Mouse (Mus musculus) hindbrain, embryonic 13.5 days (tissue): ENCODE data around the gene Stoml1. TPM values are rescaled to one million over a fixed set of nuclear protein-coding genes. Genes with fewer than 3 reads are reported as not detected.

Experiments used
- ATAC-seq: fragments of 200-750 bp; cut with Nextera tagmentation; 2 replicates; pipeline ENCODE4 v1.8.0; 2017; ENCODE audit warnings: moderate TSS enrichment; ENCODE audit not compliant: low FRiP score
- H3K27ac ChIP-seq: fragments of 300-500 bp; sonication (generic); 2 replicates; pipeline ENCODE4 v1.5.1; 2015; ENCODE audit warnings: inconsistent platforms, mild to moderate bottlenecking, moderate library complexity
- H3K27me3 ChIP-seq: fragments of 300-500 bp; sonication (generic); 2 replicates; pipeline ENCODE4 v1.6.1; 2015; ENCODE audit warnings: mild to moderate bottlenecking, inconsistent platforms
- H3K36me3 ChIP-seq: fragments of 300-500 bp; sonication (generic); 2 replicates; pipeline ENCODE4 v1.6.1; 2015; ENCODE audit warnings: mild to moderate bottlenecking, inconsistent platforms
- H3K4me1 ChIP-seq: fragments of 300-500 bp; sonication (generic); replicated peaks from 2 replicates; pipeline ENCODE4 v1.6.1; 2015; ENCODE audit warnings: inconsistent platforms
- H3K4me2 ChIP-seq: fragments of 300-500 bp; sonication (generic); 2 replicates; pipeline ENCODE4 v1.6.1; 2015; ENCODE audit warnings: inconsistent platforms, mild to moderate bottlenecking, moderate library complexity
- H3K4me3 ChIP-seq: fragments of 300-500 bp; sonication (generic); 2 replicates; pipeline ENCODE4 v1.5.1; 2015; ENCODE audit warnings: mild to moderate bottlenecking, inconsistent platforms
- H3K9ac ChIP-seq: fragments of 300-500 bp; sonication (generic); 2 replicates; pipeline ENCODE4 v1.6.1; 2015; ENCODE audit warnings: mild to moderate bottlenecking, inconsistent platforms
- H3K9me3 ChIP-seq: fragments of 300-500 bp; sonication (generic); 2 replicates; pipeline ENCODE4 v1.6.1; 2016; ENCODE audit warnings: inconsistent platforms
- WGBS: fragments of 180-500 bp; shearing (Covaris S2); methylation state at CpG from one replicate; pipeline ENCODE4 v1.1.7; 2015; 5-methylcytosine and 5-hydroxymethylcytosine counted together
- microRNA-seq: library from miRNA; unstranded; fragments of <30 nt; microRNA quantifications from one replicate; pipeline ENCODE4, GENCODE M21; 2016
- polyA plus RNA-seq: library from polyadenylated mRNA; unstranded; fragments of >200 nt; fragmentation: Nextera tagmentation; extraction: Ambion mirVana; gene quantifications from 2 replicates; pipeline ENCODE4 v1.2.1, GENCODE M21; 2015

The Stoml1 gene
- polyA plus RNA-seq, 1 experiment from 2014 or later, result 105 TPM

DNA sequence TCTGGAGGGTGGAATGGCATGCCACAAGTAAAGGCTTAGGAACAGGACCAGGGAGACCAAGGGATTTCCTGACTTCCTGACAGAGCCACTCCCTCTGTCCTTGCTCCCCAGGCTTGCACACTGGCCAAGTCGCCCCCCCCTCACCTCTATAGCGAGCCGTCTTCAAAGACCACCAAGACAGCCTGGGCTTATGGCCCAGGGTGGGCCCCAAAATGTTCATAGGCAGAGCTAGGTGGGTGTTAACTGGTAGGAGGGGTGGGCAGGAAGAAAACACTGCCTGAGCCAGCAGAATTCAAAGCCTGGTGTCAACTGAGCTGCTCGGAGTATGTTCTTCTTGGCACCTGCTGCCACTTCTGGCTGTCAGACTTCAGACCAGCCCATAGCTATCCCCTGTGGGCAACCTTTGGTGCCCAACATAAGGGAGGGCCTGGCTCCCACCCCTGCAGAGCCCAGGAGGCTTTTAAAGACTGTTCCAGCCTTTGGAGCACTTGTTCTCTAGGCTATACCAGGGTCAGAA is 45.1 kb downstream of the Stoml1 start:
- H3K9me3 ChIP-seq, result no peaks in the 10 kb centered on the region
- H3K27ac ChIP-seq, result no peak overlapping the region
- 75% methylated on average over 4 of the region's 4 CpGs for WGBS
- H3K9ac ChIP-seq, result no peak overlapping the region
- no peak overlapping the region for H3K4me3 ChIP-seq
- no peak overlapping the region for H3K4me2 ChIP-seq
- no peak for ATAC-seq
- H3K27me3 ChIP-seq, result no peaks in the 10 kb centered on the region
- H3K36me3 ChIP-seq, result no peaks in the 10 kb centered on the region
- peaks cover 7% of the 10 kb centered on the region for H3K4me1 ChIP-seq

- H3K9me3 ChIP-seq, result no peaks in the 10 kb centered on the region
- ATAC-seq, result no peak
- no peaks in the 10 kb centered on the region for H3K36me3 ChIP-seq
- no peaks in the 10 kb centered on the region for H3K27me3 ChIP-seq
- no peak overlapping the region for H3K9ac ChIP-seq
- WGBS, result 59% methylated on average over 2 of the region's 2 CpGs
- no peak overlapping the region for H3K4me3 ChIP-seq
- H3K27ac ChIP-seq, result no peak overlapping the region
- H3K4me1 ChIP-seq, result peaks cover 20% of the 10 kb centered on the region
- H3K4me2 ChIP-seq, result no peak overlapping the region
These were observed 46.4 kb downstream of the Stoml1 start for GRCm38 (mm10) chr9:58299356-58299799.

DNA sequence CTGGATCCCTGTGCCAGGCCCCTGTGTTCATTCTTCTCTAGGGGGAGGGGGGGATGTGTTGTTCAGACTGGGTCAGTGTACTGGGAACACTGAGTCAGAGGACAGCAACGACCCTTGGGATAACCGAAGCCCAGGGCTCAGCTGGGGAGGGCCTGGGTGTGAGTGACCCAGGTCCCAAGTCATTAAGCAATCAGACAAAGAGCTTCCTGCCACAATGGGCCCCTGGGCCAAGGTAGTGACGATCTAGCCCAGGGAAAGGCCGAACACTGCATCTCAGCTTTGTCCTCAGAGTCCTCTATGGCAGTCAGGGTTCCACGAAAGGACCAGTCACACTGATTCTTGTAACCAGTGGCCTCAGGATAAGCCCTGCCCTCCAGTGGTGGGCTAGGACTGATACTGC is 50.2 kb downstream of the Stoml1 start:
- no peaks in the 10 kb centered on the region for H3K36me3 ChIP-seq
- no peak overlapping the region for H3K4me3 ChIP-seq
- H3K27ac ChIP-seq, result no peak overlapping the region
- H3K4me2 ChIP-seq, result no peak overlapping the region
- no peak for ATAC-seq
- WGBS, result 69% methylated on average over 5 of the region's 5 CpGs
- no peaks in the 10 kb centered on the region for H3K9me3 ChIP-seq
- peaks cover 25% of the 10 kb centered on the region for H3K4me1 ChIP-seq
- H3K27me3 ChIP-seq, result no peaks in the 10 kb centered on the region
- no peak overlapping the region for H3K9ac ChIP-seq

- Histone ChIP-seq H3K4me3 (no peak overlapping the region), H3K9me3 (no peaks in the 10 kb centered on the region), H3K27ac (peak overlapping the region; percentile 58), H3K4me2 (no peak overlapping the region), H3K36me3 (no peaks in the 10 kb centered on the region), H3K27me3 (no peaks in the 10 kb centered on the region), H3K9ac (no peak overlapping the region; the same call in 1 of the 2 replicates), H3K4me1 (peaks cover 31% of the 10 kb centered on the region)
- no peak for ATAC-seq
- 59% methylated on average over 8 of the region's 8 CpGs for WGBS
These were observed 50.8 kb downstream of the Stoml1 start for GRCm38 (mm10) chr9:58303599-58304271.

DNA sequence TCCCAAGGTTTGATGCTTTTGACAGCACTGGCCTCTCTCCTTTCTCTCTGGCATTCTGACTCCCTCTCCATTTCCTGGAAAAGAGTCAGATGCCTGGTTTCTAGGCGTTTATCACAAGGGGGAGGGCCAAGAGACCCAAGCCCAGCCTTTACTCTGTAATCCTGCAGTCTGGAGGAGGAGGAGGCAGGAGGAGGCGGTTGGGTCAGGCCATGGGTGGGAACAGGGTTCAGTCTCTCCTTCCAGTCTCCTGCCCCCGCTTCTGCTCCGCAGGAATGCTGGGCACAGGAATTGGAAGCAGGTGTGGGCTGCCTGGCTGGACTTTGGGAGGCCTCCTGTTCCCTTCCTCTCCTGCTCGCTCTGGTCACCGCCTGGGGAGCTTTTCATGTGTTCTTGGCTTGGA is 52.7 kb downstream of the Stoml1 start:
- no peak overlapping the region for H3K27ac ChIP-seq
- H3K9ac ChIP-seq, result no peak overlapping the region
- H3K4me3 ChIP-seq, result no peak overlapping the region
- WGBS, result 24% methylated on average over 6 of the region's 6 CpGs
- no peaks in the 10 kb centered on the region for H3K36me3 ChIP-seq
- H3K4me1 ChIP-seq, result peaks cover 36% of the 10 kb centered on the region
- 0 out of 2 replicates have a peak, but pooled peaks cover 8% of the 10 kb centered on the region for H3K27me3 ChIP-seq
- no peak for ATAC-seq
- H3K4me2 ChIP-seq, result no peak overlapping the region
- H3K9me3 ChIP-seq, result no peaks in the 10 kb centered on the region

GRCm38 (mm10) chr9:58308395-58308794 is 55.4 kb downstream of the Stoml1 start:
- ATAC-seq, result no peak
- no peak overlapping the region for H3K4me3 ChIP-seq
- no peak overlapping the region for H3K27ac ChIP-seq
- peaks cover 34% of the 10 kb centered on the region for H3K27me3 ChIP-seq
- H3K9me3 ChIP-seq, result no peaks in the 10 kb centered on the region
- H3K4me1 ChIP-seq, result peaks cover 52% of the 10 kb centered on the region
- 30% methylated on average over 6 of the region's 6 CpGs for WGBS
- H3K36me3 ChIP-seq, result no peaks in the 10 kb centered on the region
- no peak overlapping the region for H3K9ac ChIP-seq
- H3K4me2 ChIP-seq, result no peak overlapping the region

- H3K27ac ChIP-seq, result no peak overlapping the region
- H3K4me1 ChIP-seq, result peaks cover 58% of the 10 kb centered on the region
- H3K9me3 ChIP-seq, result no peaks in the 10 kb centered on the region
- peaks cover 40% of the 10 kb centered on the region for H3K27me3 ChIP-seq
- WGBS, result 76% methylated on average over 14 of the region's 14 CpGs
- no peak overlapping the region for H3K4me3 ChIP-seq
- H3K36me3 ChIP-seq, result no peaks in the 10 kb centered on the region
- no peak overlapping the region for H3K9ac ChIP-seq
- H3K4me2 ChIP-seq, result no peak overlapping the region
- no peak for ATAC-seq
These were observed 57.2 kb downstream of the Stoml1 start for GRCm38 (mm10) chr9:58310043-58310660.

DNA sequence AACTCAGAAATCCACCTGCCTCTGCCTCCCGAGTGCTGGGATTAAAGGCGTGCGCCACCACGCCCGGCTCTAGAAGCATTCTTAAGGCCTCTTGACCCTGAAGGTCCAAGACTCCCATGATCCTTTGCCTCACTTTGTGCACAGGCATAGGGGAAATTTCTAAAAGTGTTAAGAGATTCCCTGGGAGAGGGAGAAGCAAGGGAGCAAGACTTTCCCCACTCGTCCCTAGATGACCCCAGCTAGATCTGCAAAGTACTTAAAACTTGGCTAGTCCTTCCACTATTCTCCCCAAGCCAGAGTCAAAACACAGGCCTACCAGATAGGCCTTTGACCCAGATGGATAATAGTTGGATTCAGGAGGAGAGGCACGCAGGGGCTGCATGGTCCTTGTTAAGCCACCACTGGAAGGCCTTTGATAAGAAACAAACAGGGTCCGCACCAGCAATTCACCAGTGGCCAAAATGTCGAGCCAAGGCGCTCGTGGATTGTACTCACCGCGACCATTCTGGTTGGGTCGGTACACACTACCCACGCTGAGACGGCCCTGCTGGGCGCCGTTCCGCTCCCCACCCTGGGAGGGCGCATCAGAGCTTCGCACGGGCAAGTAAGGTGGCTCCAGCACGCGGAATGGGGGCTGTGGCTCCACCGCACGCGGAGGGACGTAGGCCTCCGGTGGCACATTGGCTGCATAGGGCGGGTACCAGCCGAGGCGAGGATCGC is 58.4 kb downstream of the Stoml1 start:
- peak overlapping the region; percentile 36 for H3K4me3 ChIP-seq

More for the DNA sequence above, 58.4 kb downstream of the Stoml1 start:
- Histone ChIP-seq H3K36me3 (no peaks in the 10 kb centered on the region), H3K27me3 (peaks cover 40% of the 10 kb centered on the region), H3K4me1 (peaks cover 68% of the 10 kb centered on the region), H3K4me2 (peak overlapping the region; percentile 62), H3K9ac (0 out of 2 replicates have a peak overlapping the region, but pooled peaks have one; percentile 59), H3K27ac (no peak overlapping the region), H3K9me3 (no peaks in the 10 kb centered on the region)
- no peak for ATAC-seq
- WGBS, result 51% methylated on average over 33 of the region's 33 CpGs

Small RNA genes lying within 50 kb of the gene (microRNA-seq; reads per million reads assigned to microRNA genes)
- gene Mir6385, result not detected

Other genes starting within 250 kb of the Stoml1 start
- 0.31 and 0.57 TPM in 2 replicates for gene Cyp11a1, start 246.8 kb upstream of the Stoml1 start, polyA plus RNA-seq
- 19.1 and 20.1 TPM in 2 replicates for gene Stra6, start 189.4 kb upstream of the Stoml1 start, polyA plus RNA-seq
- gene Ccdc33, start 134.3 kb upstream of the Stoml1 start, polyA plus RNA-seq, result 0.81 and 0.91 TPM in 2 replicates
- 40.9 and 43.7 TPM in 2 replicates for gene Islr, start 48.9 kb upstream of the Stoml1 start, polyA plus RNA-seq
- gene Islr2, start 48.8 kb upstream of the Stoml1 start, polyA plus RNA-seq, result 11.1 and 11.3 TPM in 2 replicates
- gene Pml, start 3.4 kb upstream of the Stoml1 start, polyA plus RNA-seq, result 4.0 and 4.7 TPM in 2 replicates
- 8.0 and 8.1 TPM in 2 replicates for gene Loxl1, start 60.0 kb downstream of the Stoml1 start, polyA plus RNA-seq
- not detected in 2 replicates for gene Tbc1d21, start 117.3 kb downstream of the Stoml1 start, polyA plus RNA-seq
- gene Insyn1, start 235.4 kb downstream of the Stoml1 start, polyA plus RNA-seq, result 5.0 and 6.8 TPM in 2 replicates